Mouse (Mus musculus) embryo, embryonic 11 days (tissue): Measurements from ENCODE around the gene Zfp869.
"Not testable (repeated sequence)": the region's sequence is repeated elsewhere in the genome, so short reads cannot be mapped to it uniquely, and the experiment has no call there.

Experiments used
- DNase-seq: peaks from one replicate; pipeline ENCODE4 v3.0.0-alpha.2; 2015

Gene Zfp869

GRCm38 (mm10) chr8:69710624-69711023, at the start of gene Zfp869:
Gene Zfp869 (minus strand): TSS chr8:69710724.
- not testable (repeated sequence) for DNase-seq

- DNase-seq = no peak
Observed at GRCm38 (mm10) chr8:69758316-69758715, 47.8 kb upstream of the Zfp869 start.

DNA sequence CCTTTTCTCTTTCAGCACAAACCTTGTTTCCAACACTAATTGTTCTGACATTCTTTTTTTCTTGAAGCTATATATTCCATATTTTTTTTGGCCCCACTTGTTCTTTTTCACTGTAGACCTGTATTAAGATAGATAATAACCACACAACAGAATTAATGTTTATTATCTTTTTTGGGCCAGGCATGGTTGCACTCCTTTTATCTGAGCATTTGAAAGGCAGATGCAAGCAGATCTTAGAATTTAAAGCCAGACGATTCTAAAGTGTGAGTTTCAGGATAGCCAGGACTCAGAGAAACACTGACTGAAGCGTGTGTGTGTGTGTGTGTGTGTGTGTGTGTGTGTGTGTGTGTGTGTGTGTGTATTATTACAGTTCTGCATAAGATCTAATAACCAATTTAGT, 41.9 kb upstream of the Zfp869 start:
- no peak for DNase-seq

- peak; percentile 96 for DNase-seq
Observed at GRCm38 (mm10) chr8:69749544-69750454, 39.3 kb upstream of the Zfp869 start, which contains the start of gene Zfp963. Gene Zfp963 (minus strand): TSS chr8:69749970.

GRCm38 (mm10) chr8:69741231-69741630, 30.7 kb upstream of the Zfp869 start:
- peak; percentile 29 for DNase-seq

DNA sequence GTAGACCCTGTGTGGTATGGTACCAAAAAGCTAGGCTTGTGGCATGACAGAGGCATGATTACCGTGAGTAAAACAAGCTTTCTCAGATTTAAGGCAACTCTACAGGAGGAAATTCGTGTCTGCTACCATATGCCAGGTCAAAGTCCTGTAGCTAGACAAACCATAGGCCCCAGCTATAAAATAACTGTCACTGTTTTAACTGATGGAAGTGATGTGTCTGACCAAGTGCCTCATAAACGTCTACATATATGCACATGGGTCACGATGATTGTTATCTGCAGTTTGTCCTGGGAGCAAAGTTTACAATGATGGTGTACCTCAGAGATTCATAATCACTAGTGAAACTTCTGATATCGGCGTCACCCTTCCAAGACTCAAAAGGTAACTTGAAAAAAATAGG, 30.2 kb upstream of the Zfp869 start:
- no peak for DNase-seq

- DNase-seq = no peak
Observed at GRCm38 (mm10) chr8:69735495-69735894, 25.0 kb upstream of the Zfp869 start.

DNA sequence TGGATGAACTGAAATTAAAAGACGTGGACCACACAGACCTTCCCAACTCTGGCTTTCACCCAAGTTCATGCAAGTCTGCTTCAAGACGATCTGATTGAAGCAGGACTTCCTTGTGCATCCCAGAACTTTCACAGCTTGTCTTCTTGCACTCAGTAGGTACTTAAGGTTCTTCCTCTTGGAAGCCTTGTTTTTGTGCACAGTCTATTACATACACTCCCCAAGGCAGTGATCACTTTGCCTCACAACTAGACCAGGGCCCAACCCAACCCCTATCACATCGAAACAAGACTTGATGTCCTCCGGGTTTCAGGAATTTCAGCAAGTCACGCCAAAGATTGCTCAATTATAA, 6.7 kb upstream of the Zfp869 start:
- no peak for DNase-seq

GRCm38 (mm10) chr8:69716403-69717231, 6.1 kb upstream of the Zfp869 start:
- DNase-seq = peak; percentile 97

DNA sequence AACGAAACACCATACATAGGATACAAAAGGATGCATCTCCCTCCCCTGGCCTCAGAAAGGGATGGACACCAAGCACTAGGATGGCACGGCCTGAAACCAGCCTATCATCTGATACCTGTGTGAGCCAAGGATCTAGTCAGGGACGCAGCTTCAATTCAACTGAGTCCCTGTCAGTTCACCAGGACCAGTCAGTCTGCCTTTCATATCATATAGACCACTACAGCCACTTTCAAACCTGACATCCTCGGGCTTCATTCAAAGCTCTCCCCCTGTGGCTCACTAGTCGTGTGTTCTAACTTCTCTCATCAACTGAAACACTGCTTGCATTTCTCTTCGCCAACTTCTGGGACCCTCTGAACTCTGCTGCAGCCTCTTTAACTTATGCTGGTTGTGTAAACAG, 4.8 kb upstream of the Zfp869 start:
- DNase-seq = no peak

GRCm38 (mm10) chr8:69713516-69713915, 3.0 kb upstream of the Zfp869 start:
- DNase-seq = no peak

GRCm38 (mm10) chr8:69701810-69702209, 8.7 kb downstream of the Zfp869 start:
- DNase-seq = no peak

GRCm38 (mm10) chr8:69665051-69665450, 45.5 kb downstream of the Zfp869 start:
- not testable (repeated sequence) for DNase-seq

GRCm38 (mm10) chr8:69661294-69661693, 49.2 kb downstream of the Zfp869 start:
- DNase-seq = no peak
